Mouse (Mus musculus): ENCODE data around the gene Gm37419. TPM values are rescaled to one million over a fixed set of nuclear protein-coding genes. Genes with fewer than 3 reads are reported as not detected.

Gm37419 gene
- total RNA-seq (2021) = not detected

DNA sequence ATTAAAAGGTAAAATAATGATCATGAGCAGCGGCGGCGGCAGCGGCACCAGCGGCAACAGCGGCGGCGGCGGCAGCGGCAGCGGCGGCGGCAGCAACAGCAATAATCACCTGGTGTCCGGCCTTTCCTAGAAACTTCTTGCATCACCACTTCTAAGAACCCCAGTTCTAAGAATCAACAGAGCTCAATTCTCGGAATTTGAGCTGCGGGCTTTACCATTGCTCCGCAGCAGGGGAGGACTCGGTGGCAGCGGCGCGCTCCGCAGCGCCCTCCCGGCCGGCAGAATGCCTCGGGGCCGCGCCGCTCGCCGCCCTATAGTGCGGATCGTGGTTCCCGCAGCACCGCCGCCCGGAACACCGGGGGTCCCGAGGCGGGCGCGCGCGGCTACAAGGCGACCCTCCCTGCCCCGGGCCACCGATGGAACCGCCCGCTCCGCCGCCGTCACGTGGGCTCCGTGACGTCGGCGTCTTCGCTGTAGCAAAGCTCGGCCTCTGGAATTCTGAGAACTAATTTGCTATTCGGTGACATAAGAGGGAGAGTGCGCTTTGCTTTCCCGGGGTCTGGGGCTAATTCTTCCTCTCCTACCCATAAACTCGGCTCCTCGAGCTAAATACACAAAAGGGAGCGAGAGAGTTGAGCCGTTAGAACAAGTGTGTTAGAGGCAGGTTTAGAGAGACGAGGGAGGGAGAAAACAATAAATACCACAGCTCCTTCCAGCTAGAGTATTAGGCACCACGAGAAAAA lies at the start of gene Gm37419, which contains the start of gene Bcl6:
Gene Gm37419 (plus strand): TSS at position 17 of the 743 bp plus-strand sequence.
Gene Bcl6 (minus strand): TSS at position 387 of the 743 bp plus-strand sequence.
- DNase-seq (ENCODE audit: low spot score in 2 of 2) = peak; percentile 86 to 88
- intact Hi-C loops (cut with DNase I) = loop anchor here (1.0 to 10.0 kb wide), 9 partner anchors 294 to 1966 kb away; no protein-coding TSS in a partner anchor

DNA sequence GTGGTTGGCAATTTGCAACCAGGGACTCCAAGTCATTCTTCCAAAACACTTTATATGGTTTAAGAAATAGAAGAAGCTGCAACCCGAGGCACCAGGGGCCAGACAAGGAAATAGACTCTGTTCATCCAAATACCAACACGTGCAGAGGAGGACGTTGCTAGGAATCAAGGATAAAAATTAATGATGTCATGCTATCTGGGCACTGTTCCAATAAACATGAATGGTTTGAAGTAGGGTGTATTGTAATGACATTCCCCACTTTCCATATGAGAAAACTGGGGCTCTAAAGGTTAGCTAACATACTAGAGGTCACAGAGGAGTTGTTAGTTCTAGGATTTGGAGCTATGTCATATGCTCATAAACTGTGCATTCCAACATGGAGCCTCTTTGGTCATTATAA lies 43.5 kb upstream of the Gm37419 start:
- intact Hi-C loops (cut with DNase I) = no loop called here
- DNase-seq (ENCODE audit: low spot score in 2 of 2) = no peak

DNA sequence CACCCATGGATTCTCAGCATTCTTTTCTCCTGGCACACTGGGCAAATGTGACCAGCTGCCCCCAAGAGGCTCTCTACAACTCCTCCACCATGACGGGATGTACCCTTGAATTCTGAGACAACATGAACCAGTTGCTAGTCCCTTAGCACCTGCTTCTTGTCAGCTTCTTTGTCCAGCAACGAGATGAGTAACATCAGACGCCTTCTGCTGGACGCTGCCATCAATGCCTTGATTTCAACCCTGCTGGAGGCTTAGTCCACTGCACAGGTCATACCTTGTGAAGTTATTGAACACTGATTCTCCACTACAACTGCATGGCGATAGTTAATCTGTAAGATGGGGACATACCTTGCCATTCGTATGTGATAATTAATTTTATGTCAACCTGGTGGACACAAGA lies 40.6 kb upstream of the Gm37419 start:
- DNase-seq (ENCODE audit: low spot score in 2 of 2) = no peak
- intact Hi-C loops (cut with DNase I) = no loop called here

DNA sequence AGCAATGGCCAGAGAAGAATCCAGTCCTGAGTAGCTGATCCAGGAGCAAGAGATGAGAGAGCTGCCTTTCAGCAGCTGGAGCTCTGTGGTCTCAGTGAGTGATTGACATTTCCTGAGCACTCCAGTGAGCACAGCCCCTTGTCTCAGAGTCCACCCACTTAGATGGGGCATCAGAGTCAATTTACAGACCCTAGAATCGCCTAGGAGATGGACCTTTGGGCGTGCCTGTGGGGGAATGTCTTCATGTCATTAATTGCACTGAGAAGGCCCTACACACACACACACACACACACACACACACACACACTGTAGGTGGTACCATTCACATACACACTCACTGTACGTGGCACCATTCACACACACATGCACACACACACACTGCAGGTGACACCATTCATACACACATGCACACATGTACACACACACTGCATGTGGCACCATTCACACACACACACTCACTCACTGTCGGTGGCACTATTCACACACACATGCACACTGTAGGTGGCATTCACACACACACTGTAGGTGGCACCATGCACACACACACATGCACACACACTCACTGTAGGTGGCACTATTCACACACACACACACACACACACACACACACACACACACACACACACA lies 36.1 kb upstream of the Gm37419 start:
- no peak for DNase-seq (ENCODE audit: low spot score in 2 of 2)
- intact Hi-C loops (cut with DNase I) = loop anchor here (5.0 kb wide), 1 partner anchor 55 kb away; no protein-coding TSS in a partner anchor

GRCm38 (mm10) chr16:23953189-23953958 lies 34.9 kb upstream of the Gm37419 start:
- intact Hi-C loops (cut with DNase I) = loop anchor here (1.0 to 5.0 kb wide), 3 partner anchors 56 to 501 kb away; no protein-coding TSS in a partner anchor
- peak; percentile 23 to 53 for DNase-seq (ENCODE audit: low spot score in 2 of 2)

DNA sequence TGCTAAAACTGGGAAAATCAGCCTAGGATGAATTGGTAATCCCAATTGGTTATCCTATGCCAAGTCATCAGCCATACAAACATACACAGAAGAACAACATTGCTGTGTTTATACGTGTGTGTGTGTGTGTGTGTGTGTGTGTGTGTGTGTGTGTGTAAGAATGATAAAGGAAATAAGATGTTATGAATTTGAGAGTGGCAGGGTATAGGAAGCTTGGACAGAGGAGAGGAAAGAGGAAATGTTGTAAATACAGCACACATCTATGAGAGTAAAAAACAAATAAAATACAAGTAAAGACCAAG lies 34.4 kb upstream of the Gm37419 start:
- DNase-seq (ENCODE audit: low spot score in 2 of 2) = no peak
- intact Hi-C loops (cut with DNase I) = loop anchor here (1.0 to 5.0 kb wide), 3 partner anchors 57 to 502 kb away; no protein-coding TSS in a partner anchor

DNA sequence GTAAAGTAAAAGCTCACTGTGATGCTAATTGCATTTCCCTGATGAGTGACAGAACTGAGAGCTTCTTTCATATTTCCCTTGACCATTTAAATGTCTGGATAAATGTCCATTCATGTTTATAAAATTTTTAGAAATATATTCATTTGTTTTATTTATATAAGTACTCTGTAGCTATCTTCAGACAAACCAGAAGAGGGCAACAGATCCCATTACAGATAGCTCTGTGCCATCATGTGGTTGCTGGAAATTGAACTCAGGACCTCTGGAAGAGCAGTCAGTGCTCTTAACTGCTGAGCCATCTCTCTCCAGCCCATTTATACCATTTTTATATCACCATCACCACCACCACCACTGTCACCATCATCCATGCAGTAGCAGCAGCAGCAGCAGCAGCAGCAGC lies 29.3 kb upstream of the Gm37419 start:
- intact Hi-C loops (cut with DNase I) = no loop called here
- DNase-seq (ENCODE audit: low spot score in 2 of 2) = no peak

DNA sequence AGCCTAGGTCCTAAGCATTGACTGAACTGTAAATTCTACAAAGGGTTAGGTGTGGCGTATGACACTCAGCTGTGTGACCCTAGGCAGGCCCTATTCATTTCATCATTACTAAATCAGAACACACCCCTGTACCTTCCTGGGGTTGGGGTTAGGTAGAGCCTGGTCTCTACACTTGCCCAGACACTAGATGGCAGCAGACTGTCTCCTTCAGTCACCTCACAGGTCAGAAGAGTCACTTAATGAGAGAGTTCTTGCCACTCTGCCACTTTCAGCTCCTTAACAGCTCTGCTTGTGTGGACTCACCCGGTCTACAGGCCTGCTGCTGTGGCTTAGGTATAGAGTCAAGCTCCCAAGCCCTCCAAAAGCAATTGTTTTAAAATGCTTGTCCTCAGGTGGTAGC lies 25.9 kb upstream of the Gm37419 start:
- intact Hi-C loops (cut with DNase I) = no loop called here
- DNase-seq (ENCODE audit: low spot score in 2 of 2) = no peak

DNA sequence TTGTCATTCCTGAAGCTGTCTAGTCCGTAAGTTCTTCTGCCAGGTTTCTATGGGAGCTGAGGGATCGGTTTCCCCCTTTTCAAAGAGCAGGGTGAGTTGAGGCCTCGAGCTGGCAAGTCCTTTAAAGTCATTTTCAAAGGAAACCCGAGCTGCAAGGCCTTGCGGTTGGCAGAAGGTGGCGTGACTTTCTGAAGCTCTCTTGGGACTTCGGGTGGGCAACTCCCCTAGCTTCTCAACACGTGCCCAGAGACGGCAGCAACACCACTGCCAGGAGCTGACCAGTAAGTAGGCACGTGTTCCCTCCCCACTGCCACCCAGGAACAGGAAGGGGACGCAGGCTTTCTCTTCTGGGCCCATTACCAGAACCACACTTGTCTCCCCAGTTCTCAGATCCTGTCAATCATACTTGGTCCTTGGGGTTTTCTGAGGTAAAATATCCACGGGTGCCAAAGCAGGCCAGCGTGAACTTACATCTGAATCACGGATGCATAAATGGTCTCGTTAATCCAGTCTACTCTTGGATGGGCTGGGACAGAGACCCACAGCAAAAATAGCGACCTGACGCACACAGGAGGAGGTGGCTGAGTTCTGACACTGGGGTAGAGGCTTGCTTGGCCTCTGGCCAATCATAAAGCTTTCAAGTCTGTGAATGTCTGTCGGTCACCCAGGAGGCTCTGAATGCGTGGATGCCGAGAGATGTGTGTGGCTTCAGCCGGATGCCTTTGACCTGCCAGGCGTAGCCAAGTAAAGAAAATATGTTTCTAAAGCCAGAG lies 24.2 kb upstream of the Gm37419 start:
- intact Hi-C loops (cut with DNase I) = no loop called here
- DNase-seq (ENCODE audit: low spot score in 2 of 2) = no peak

DNA sequence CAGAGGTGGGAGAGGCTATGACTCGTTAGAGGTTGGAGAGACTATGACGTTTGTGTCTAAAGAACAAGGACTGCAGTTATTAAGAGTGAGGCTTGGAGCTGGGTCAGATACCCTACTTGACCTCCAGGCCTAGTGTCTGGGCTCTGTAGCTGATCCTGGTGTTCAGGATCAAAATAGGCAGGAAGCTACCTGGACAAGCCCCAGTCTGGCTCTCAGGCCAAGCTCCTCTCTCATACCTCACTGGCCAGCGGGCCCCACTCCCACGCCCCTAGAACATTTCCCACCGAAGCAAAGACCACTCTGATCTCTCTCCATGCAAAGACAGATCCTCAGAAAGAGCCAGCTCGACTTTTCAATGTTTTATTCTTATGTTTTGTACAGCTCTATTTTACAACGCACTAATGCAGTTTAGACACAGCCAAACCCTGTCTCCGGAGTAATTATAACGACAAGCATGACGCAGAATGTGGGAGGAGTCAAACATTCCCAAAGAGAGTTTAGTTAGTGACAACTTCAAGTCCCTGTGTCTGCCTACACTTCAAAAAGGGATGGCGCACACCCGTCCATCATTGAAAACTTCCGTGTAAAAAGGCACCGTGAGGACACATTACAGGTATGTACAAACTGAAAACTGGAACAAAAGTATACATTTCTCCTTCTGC lies 23.4 kb upstream of the Gm37419 start:
- intact Hi-C loops (cut with DNase I) = no loop called here
- no peak for DNase-seq (ENCODE audit: low spot score in 2 of 2)

GRCm38 (mm10) chr16:23966066-23966465 lies 22.2 kb upstream of the Gm37419 start:
- DNase-seq (ENCODE audit: low spot score in 2 of 2) = no peak
- intact Hi-C loops (cut with DNase I) = no loop called here

- intact Hi-C loops (cut with DNase I) = no loop called here
- no peak for DNase-seq (ENCODE audit: low spot score in 2 of 2)
Observed at GRCm38 (mm10) chr16:23967301-23967700, 21.0 kb upstream of the Gm37419 start.

- intact Hi-C loops (cut with DNase I) = no loop called here
- DNase-seq (ENCODE audit: low spot score in 2 of 2) = no peak
Observed at GRCm38 (mm10) chr16:23968888-23969287, 19.4 kb upstream of the Gm37419 start.

- DNase-seq (ENCODE audit: low spot score in 2 of 2) = no peak
- intact Hi-C loops (cut with DNase I) = no loop called here
Observed at GRCm38 (mm10) chr16:23969919-23970318, 18.4 kb upstream of the Gm37419 start.

GRCm38 (mm10) chr16:23972126-23972740 lies 16.0 kb upstream of the Gm37419 start:
- intact Hi-C loops (cut with DNase I) = no loop called here
- no peak for DNase-seq (ENCODE audit: low spot score in 2 of 2)

DNA sequence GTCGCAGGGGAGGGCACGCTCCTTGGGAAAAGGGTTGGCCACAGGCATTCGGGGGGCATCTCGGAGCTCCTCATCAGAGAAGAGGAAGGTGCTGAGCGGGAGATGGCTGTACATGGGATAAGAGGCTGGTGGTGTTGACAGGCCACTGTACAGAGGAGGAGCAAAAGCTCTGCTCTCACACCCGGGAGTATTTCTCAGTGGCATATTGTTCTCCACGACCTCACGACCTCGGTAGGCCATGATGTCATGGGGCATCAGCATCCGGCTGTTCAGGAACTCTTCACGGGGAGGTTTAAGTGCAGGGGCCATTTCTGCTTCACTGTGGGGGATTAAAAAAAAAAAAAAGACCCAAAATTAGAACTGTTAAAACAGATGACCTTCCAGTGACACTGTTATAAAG lies 15.4 kb upstream of the Gm37419 start:
- DNase-seq (ENCODE audit: low spot score in 2 of 2) = no peak
- intact Hi-C loops (cut with DNase I) = no loop called here

DNA sequence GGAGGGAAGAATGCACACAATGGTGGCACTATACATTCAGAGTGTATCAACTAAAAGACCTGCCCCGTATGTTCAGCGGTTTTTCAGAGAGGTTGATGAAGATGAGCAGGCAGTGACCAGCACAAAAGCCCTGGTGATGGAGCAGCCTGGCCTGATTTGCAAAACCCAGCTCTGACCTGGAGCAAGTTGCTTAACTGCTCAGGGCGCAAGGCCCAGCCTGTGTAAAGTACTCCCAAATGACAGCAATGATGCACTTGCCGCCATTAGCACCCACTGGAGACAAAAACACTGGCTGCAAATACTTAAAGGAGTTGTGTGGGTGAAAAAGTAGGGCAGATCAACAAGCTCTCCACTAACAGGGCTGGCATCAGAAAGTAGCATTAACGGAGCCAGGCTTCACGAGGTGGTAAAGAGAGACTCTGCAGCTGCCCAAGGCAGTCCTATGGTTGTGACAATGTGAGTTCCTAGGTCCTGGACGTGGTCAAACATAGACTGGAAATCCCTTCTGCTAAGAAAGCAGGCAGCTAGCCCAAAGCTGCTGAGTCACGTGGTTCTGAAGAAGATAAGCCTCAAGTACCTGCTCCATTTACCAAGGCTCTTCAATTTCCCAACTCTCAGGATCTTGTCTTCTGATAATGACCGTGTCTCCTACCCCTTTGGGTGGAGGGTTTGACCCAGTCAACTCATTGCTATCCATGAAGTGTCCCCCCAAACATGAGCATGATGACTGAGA lies 14.5 kb upstream of the Gm37419 start:
- intact Hi-C loops (cut with DNase I) = no loop called here
- no peak for DNase-seq (ENCODE audit: low spot score in 2 of 2)

GRCm38 (mm10) chr16:23976196-23976595 lies 12.1 kb upstream of the Gm37419 start:
- intact Hi-C loops (cut with DNase I) = no loop called here
- no peak for DNase-seq (ENCODE audit: low spot score in 2 of 2)

Measured in left cerebral cortex, postnatal 36 days (tissue).